16 mouse cellular contexts compared by ENCODE assay signal in the genomic region with DNA sequence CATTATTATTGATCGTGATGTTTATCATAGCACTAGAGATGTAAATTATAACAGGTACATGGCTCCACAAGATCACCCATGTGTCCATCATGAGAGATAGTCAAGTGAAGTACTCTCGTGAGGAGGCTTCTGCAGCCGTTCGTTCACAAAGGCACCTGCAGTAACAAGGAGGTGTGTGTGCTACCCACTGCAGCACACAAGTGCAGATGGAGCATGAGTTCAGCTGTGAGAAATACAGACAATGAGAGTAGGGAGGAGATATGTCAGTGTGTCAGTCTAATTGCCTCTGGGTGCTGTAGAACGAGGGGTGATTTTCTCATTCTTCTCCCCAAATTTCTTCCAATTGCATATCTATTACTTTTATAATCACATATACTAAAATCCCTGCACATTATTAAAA.
"Had no signal": no experiment of that assay in that cellular context is flagged by ENCODE, and none has a peak within 500 bp of the region (broad histone marks: within the 10 kb centered on the region; RNA-seq: fewer than 3 reads in every experiment).

No protein-coding gene starts in this region.

- H3K4me2 ChIP-seq: limb, embryonic 13.5 days; lung, embryonic 14.5 days; midbrain, embryonic 12.5 days; stomach, embryonic 15.5 days had no signal

- H3K9ac ChIP-seq: limb, embryonic 13.5 days; liver, embryonic 14.5 days; lung, embryonic 14.5 days; midbrain, embryonic 12.5 days; stomach, embryonic 15.5 days had no signal

- H3K27ac ChIP-seq: layer of hippocampus, adult 2 months; limb, embryonic 13.5 days; liver, embryonic 14.5 days; midbrain, embryonic 12.5 days; stomach, embryonic 15.5 days had no signal

- H3K27me3 ChIP-seq: limb, embryonic 13.5 days; midbrain, embryonic 12.5 days; stomach, embryonic 15.5 days had no signal

- H3K4me3 ChIP-seq: layer of hippocampus, adult 2 months; limb, embryonic 13.5 days; midbrain, embryonic 12.5 days; stomach, embryonic 15.5 days had no signal

- H3K36me3 ChIP-seq: midbrain, embryonic 12.5 days; stomach, embryonic 15.5 days had no signal

- DNase-seq: kidney, adult 11 months; kidney, adult 9 months; kidney, postnatal 10 days; kidney, postnatal 4 days; left cerebral cortex, postnatal 4 days; lung, embryonic 14.5 days; lung, postnatal 10 days; lung, postnatal 4 days; right cerebral cortex, postnatal 14 days; thymus, adult 2 months; thymus, postnatal 25 days had no signal

- H3K9me3 ChIP-seq: midbrain, embryonic 12.5 days; stomach, embryonic 15.5 days had no signal

- H3K4me1 ChIP-seq: midbrain, embryonic 12.5 days; stomach, embryonic 15.5 days had no signal
